15 mouse cellular contexts compared by ENCODE assay signal in the genomic region with DNA sequence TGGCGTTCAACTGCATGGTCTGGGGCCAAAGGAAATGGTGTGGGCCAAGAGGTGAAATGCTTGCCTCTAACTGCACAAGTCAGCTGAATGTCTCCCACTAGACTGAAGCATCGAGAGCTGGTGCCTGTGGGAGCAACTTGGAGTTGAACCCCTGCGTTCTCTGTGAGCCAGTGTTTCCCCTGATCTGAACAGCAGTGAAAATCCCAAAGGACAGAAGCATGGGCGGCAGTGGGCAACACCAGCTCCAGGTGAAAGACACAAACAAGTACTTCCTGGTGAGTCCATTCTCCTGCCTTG. TPM values are rescaled to one million over a fixed set of nuclear protein-coding genes. Genes with fewer than 3 reads are reported as not detected.
DNase-seq lines count a peak whose midpoint lies in the region; ATAC-seq and TF ChIP-seq lines count a peak whose summit lies in the region.
"Had no signal": no experiment of that assay in that cellular context is flagged by ENCODE, and none has a peak within 500 bp of the region (broad histone marks: within the 10 kb centered on the region; RNA-seq: fewer than 3 reads in every experiment).

No protein-coding gene starts in this region.

- H3K4me1 ChIP-seq in kidney, embryonic 16.5 days (ENCODE audit: insufficient read depth, low read length) = peaks cover 23% of the 10 kb centered on the region
- peaks cover 26% of the 10 kb centered on the region for H3K4me1 ChIP-seq in embryonic facial prominence, embryonic 15.5 days
- H3K4me1 ChIP-seq in small intestine, adult 2 months (ENCODE audit: control insufficient read depth, insufficient read depth, insufficient read length, low read length) = peaks cover 58% of the 10 kb centered on the region

- peaks cover 4% of the 10 kb centered on the region; the same call in 1 of the 2 replicates for H3K36me3 ChIP-seq in kidney, embryonic 16.5 days (ENCODE audit: insufficient read depth, low read length)
- no peaks in the 10 kb centered on the region for H3K36me3 ChIP-seq in embryonic facial prominence, embryonic 15.5 days
- H3K36me3 ChIP-seq in small intestine, adult 2 months (ENCODE audit: control insufficient read depth, insufficient read depth, low read length) = no peaks in the 10 kb centered on the region

- no peak for TF ChIP-seq POLR2A in small intestine, adult 2 months (IDR thresholded peaks at IDR 0.05; ENCODE audit: low read depth, low read length)

- no peak for ATAC-seq in kidney, embryonic 16.5 days (ENCODE audit: low FRiP score, low TSS enrichment)
- no peak for ATAC-seq in embryonic facial prominence, embryonic 15.5 days (ENCODE audit: insufficient number of reproducible peaks, low FRiP score, low TSS enrichment, low read depth)
- ATAC-seq: hindbrain, embryonic 16.5 days had no signal

- H3K27ac ChIP-seq in kidney, embryonic 16.5 days (ENCODE audit: low read length) = peak overlapping the region; percentile 25; the same call in 1 of the 2 replicates
- H3K27ac ChIP-seq in embryonic facial prominence, embryonic 15.5 days (replicated peaks) = 0 out of 2 replicates have a peak overlapping the region, but pooled peaks have one; percentile 1
- peak overlapping the region; percentile 48 for H3K27ac ChIP-seq in small intestine, adult 2 months (ENCODE audit: insufficient read depth, low read depth, low read length)

- WGBS in kidney, embryonic 16.5 days = 72% methylated on average over 4 of the region's 4 CpGs
- WGBS in embryonic facial prominence, embryonic 15.5 days = 74% methylated on average over 4 of the region's 4 CpGs
- WGBS in small intestine, adult 2 months = 68% methylated on average over 4 of the region's 4 CpGs

- DNase-seq in gastrocnemius, postnatal 10 days = peak; percentile 22
- no peak for DNase-seq in gastrocnemius, adult 18-20 months (ENCODE audit: low spot score)
- DNase-seq in kidney, postnatal 14 days = no peak
- no peak for DNase-seq in right cerebral cortex, postnatal 4 days
- no peak for DNase-seq in thymus, postnatal 14 days
- DNase-seq: adrenal gland, adult 8-10 months; cerebellum, adult 9-11 months; embryo, embryonic 11 days; right cerebral cortex, adult 18-20 months; thymus, postnatal 25 days had no signal

- no peak overlapping the region for H3K4me3 ChIP-seq in kidney, embryonic 16.5 days (ENCODE audit: low read length)
- no peak overlapping the region for H3K4me3 ChIP-seq in embryonic facial prominence, embryonic 15.5 days (replicated peaks)
- no peak overlapping the region for H3K4me3 ChIP-seq in small intestine, adult 2 months (ENCODE audit: low read depth, low read length)
- H3K4me3 ChIP-seq: neural tube, embryonic 15.5 days had no signal

- TF ChIP-seq CTCF in small intestine, adult 2 months (IDR thresholded peaks at IDR 0.05; ENCODE audit: extremely low read depth, insufficient read length, insufficient replicate concordance, low read depth, low read length) = no peak

- no peaks in the 10 kb centered on the region for H3K9me3 ChIP-seq in kidney, embryonic 16.5 days (ENCODE audit: low read length)
- no peaks in the 10 kb centered on the region for H3K9me3 ChIP-seq in embryonic facial prominence, embryonic 15.5 days (replicated peaks)
- H3K9me3 ChIP-seq: neural tube, embryonic 15.5 days had no signal

- H3K9ac ChIP-seq in kidney, embryonic 16.5 days (replicated peaks; ENCODE audit: low read length) = no peak overlapping the region
- H3K9ac ChIP-seq in embryonic facial prominence, embryonic 15.5 days = no peak overlapping the region
- H3K9ac ChIP-seq: neural tube, embryonic 15.5 days had no signal

- H3K4me2 ChIP-seq in kidney, embryonic 16.5 days (replicated peaks; ENCODE audit: low read depth, low read length) = no peak overlapping the region
- H3K4me2 ChIP-seq in embryonic facial prominence, embryonic 15.5 days (replicated peaks) = no peak overlapping the region
- H3K4me2 ChIP-seq: neural tube, embryonic 15.5 days had no signal

- H3K27me3 ChIP-seq in kidney, embryonic 16.5 days (ENCODE audit: insufficient read depth, low read length) = no peaks in the 10 kb centered on the region
- H3K27me3 ChIP-seq in embryonic facial prominence, embryonic 15.5 days = no peaks in the 10 kb centered on the region
- no peaks in the 10 kb centered on the region for H3K27me3 ChIP-seq in small intestine, adult 2 months (ENCODE audit: control insufficient read depth, insufficient read depth, low read length)
- H3K27me3 ChIP-seq: neural tube, embryonic 15.5 days had no signal

RNA-seq across cellular contexts. Expression of a gene that starts 55.6 kb away (rescaled TPM):
- 1 to 10 TPM; 2.3 to 3.6 TPM for total RNA-seq in gastrocnemius, postnatal 10 days (2021)
- 1 to 10 TPM; 1.8 to 2.2 TPM for total RNA-seq in gastrocnemius, adult 18-20 months (2021)
- polyA plus RNA-seq in kidney, embryonic 16.5 days (2015; fragmentation: Nextera tagmentation; extraction: Ambion mirVana) = 2.1 and 2.4 TPM in 2 replicates
- polyA plus RNA-seq in embryonic facial prominence, embryonic 15.5 days (2015; fragmentation: Nextera tagmentation; extraction: Ambion mirVana) = 2.1 and 2.3 TPM in 2 replicates
- polyA plus RNA-seq in small intestine, adult 2 months (2012; rRNA removed) = 51.3 and 133 TPM in 2 replicates

Comparison
In these comparisons a context has a peak if more than half of its experiments do, and no peak if none do; other contexts are left out.
1. RNA of a gene that starts 55.6 kb away (polyA plus RNA-seq): 51.3 to 133 TPM in small intestine, adult 2 months; 2.1 to 2.4 TPM in kidney, embryonic 16.5 days and 2.1 to 2.3 TPM in embryonic facial prominence, embryonic 15.5 days; every median in the first group is over 10 times any median in the second.
2. Peak in every context shown above with its lines, with median percentiles within 50 percentile points of each other: H3K27ac ChIP-seq.